Mouse (Mus musculus): ENCODE measurements at regions not wholly inside any gene's neighbourhood (a gene's known extent, or its start where the extent isn't known, plus 50 kb on each side); places are given as distances from the start of the nearest gene placed in this dataset.

DNA sequence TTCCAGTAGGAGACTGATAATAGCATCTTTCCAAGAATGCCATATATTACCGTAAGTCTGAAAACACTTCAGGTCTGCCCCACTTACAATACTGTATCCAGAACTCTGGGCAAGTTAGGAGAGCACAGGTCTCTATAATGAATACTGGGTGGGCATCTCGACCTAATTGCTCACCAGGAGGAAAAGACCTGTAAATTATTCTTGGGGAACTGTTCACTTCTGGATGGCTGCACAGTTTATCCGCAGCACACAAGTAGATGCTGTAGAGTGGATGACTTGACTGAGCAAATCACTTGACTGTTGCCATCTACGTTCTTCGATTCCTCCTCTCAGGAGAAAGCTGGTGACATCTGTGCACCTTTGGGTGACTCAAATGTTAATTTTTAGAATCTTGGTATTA lies 159.8 kb downstream of the Rpl36a-ps1 start:
- DNase-seq (ENCODE audit: low spot score), result no peak

DNA sequence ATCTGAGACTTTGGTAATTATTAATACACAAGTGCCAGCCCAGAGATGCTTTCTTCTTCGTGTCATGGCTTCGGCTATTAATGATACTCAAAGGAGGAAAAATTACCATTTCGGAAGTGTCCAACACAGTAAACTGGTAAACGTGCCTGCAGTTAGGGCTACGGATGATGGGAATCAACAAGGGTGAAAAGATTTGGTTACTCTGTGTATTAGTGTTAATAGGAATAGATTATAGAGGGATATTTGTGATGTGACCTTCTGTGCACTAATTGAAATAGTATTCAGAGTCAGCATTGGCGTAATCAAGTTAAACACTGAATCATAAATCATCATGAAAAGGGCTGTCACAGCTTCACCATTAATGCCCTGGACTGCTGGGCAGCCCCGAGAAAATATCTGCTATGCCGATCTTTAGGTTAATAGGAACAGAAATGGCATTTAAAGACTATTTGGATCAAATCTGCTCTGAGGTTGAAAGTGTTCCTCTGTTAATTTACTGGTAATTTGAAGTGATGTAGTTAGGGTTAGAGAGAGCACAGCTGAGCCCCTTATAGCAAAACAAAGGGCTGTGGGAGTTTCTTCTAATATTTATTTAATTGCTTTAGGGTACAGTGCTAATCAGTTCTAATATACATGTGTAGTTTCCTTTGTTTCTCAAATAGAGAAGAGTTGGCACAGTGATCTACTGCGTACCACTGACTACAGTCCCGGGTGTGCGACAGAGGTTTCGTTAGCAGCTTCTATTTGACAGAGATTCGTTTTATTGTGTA lies 160.7 kb downstream of the Rpl36a-ps1 start:
- DNase-seq (ENCODE audit: low spot score), result no peak

DNA sequence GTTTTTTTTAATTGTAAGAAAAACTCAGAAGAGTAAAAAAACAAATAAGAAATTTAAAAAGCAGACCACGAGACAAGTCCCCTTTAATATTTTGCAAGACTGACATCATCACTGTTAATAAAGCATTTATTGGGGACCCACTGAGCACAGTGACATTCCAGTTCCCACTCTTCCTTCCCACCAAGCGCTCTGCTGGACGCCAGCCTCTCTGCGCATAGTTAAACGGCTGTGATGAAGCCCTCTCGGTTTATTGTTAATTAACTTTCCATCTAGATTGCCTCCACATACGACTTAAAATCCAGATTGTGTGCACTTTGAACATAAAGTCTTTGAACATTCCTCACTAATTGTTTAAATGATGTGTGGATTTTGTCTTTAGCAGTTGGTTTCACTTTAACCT lies 161.7 kb downstream of the Rpl36a-ps1 start:
- no peak for DNase-seq (ENCODE audit: low spot score)

DNA sequence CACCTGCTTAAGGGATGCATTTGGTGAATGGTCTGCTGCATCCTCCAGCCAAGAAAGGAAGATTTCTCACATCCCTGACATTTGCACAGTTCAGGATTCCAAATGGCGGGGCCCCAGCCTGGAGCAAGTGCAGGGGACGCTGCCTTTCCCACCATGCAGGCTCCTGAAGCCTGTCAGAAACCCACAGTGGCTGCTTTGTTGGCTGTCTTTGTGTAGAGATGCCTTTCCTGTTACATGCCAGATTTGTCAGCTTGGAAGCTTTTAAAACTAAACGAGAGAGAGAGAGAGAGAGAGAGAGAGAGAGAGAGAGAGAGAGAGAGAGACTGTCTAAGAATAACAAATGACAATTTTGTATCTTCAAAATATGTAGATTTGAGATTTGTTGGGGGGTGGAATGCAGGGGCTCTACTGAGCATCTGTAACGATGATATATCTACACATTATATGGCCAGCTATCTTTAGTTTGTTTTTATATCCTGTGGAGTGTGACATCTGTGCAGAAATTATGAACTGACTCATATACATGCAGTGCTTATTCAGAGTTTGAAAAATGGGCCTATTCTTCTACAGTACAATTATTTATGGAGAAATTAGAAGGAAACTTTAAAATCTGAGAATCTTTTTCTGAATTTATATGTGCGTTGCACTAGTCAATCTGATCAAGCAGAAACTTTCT lies 164.0 kb downstream of the Rpl36a-ps1 start:
- DNase-seq (ENCODE audit: low spot score), result no peak

DNA sequence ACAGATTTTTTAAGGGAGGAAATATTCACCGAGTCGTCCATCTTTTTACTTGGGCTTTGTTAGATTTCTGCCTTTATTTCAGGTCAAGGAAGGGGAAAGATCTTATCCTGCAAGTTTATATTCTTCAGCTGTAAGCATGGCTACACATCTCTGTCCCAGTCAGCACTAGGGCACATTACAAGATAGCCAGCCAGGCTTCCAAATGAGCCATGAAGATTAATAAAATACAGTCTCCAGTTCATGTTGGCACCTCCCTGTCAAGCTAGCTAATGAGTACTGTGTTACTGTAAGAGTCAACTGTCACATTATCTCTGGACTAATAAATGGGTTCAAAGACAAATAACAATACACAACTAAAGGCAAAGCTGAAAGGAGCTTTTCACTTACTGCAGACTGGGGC lies 166.6 kb downstream of the Rpl36a-ps1 start:
- DNase-seq (ENCODE audit: low spot score), result no peak

DNA sequence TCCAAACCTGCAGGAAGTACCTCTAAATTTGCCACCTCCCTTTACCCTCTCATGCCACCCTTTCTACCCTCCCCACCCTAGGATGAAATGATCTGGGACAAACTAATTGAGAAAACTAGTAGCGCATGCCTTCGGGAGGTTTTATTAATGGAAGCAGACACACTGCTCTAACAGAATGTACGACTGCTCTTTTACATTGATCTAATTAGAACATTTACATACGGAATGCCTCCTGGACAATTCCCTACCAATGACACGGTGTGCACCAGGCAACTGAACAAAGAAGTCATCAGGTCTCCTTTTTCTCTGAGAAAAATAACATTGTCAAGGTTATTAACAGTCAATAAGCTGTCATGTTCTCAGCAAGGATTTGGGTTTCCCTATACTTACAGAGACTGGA lies 180.5 kb downstream of the Rpl36a-ps1 start:
- no peak for DNase-seq (ENCODE audit: low spot score)

DNA sequence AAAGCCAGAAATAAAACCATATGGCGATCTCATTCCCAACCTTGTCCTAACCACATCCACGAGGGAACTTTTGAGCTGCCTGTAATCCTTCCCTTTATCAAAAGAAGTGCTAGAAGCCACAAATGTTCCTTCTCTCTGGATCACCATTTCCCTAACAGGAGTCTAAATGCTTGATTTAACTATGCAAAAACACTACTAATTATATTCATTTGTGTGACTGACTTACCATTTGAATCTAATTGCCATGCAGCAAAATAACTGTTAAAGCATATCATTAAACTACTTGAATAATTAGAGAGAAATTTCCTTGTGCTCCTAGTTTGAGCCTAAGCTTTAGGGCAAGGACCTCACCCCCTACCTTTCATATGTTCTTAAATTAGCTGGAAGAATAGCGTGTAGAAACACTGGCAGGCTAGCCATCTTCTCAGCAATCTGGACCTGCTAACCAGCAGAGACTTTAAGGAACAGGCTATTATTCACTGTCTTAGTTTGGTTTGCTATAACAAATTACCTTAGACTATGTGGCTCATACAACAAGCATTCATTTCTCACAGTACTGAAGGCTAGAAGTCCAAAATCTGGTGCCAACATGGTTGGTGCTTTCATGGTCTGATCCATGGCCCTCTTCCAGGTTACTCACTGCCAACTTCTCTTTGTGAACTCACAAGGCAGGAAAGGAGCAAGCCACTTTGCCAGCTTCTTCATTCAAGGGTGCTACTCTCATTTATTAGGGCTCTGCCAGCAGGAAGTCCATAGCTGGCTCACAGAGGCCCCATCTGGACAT lies 183.7 kb downstream of the Rpl36a-ps1 start:
- no peak for DNase-seq (ENCODE audit: low spot score)

DNA sequence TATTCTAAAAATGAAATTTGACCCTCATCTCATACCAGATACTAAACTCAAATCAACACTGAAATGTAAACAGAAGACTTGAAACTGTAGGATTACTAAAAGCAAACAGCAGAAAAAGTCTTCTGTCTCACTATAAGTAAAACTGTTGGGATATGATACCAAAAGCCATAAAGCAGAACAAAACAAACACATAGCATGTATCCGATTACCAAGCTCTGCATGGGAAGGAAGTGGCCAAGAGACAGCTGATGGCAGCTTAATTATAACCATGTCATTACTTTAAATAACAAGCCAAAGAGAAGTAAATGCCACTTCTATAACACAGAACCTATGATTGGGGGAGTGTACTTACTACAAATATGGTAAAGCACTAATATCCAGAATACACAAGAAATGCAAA lies 186.0 kb downstream of the Rpl36a-ps1 start:
- no peak for DNase-seq (ENCODE audit: low spot score)

DNA sequence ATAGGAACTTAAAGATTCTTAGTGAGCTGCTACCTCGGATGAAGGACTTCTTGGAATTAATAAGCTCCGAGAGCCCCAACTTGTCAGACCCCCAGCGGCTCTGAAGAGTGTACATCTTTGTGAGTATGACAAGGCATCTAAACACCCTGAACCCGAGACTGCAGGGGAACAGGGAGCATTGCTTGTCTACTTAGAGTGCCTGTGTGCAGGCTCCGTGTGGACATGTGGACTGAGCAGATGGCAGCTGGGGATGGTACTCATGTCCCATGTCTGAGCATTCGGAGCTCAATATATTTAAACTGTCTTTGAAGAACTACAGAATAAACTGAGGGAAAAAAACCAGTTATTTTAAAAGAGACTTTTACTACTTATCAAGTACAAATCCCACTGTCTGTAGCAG lies 189.1 kb downstream of the Rpl36a-ps1 start:
- no peak for DNase-seq (ENCODE audit: low spot score)

DNA sequence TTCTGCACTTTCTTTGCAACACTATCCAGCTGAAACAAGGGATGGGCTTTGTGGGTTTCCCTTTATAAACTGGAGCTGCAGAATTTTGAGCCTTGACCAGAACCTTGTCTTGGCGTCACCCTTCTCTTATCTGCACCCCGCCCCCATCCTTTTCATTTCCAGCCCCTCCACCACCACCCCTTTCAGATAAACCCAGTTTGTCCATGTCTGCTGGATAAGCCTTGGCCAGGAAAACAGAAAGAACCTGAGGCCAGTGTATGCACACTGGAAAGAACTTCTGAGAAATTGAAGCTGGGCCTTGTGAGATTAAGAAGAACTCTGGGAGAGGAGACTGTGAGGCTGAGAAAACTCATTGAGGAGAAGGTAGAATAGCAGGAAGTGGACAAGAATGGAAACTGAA lies 192.8 kb downstream of the Rpl36a-ps1 start:
- no peak for DNase-seq (ENCODE audit: low spot score)

DNA sequence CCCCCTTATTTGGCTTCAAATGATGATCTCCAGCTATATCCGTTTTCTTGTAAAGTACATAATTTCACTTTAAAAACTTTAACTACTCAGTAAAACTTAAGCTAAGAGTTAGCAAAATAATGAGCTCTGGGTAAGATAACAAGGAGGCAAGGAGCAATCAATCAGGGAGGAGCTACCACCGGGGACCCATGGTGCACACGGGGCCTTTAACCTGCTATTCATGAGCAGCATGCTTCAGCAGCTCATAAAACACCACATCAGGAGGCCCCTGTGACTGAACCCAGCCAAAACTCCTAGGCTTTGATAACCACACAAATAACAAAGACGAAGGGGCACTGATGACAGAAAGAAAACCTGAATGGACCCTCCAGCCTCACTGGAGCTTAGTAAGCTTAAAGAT lies 202.1 kb downstream of the Rpl36a-ps1 start:
- DNase-seq (ENCODE audit: low spot score), result no peak

DNA sequence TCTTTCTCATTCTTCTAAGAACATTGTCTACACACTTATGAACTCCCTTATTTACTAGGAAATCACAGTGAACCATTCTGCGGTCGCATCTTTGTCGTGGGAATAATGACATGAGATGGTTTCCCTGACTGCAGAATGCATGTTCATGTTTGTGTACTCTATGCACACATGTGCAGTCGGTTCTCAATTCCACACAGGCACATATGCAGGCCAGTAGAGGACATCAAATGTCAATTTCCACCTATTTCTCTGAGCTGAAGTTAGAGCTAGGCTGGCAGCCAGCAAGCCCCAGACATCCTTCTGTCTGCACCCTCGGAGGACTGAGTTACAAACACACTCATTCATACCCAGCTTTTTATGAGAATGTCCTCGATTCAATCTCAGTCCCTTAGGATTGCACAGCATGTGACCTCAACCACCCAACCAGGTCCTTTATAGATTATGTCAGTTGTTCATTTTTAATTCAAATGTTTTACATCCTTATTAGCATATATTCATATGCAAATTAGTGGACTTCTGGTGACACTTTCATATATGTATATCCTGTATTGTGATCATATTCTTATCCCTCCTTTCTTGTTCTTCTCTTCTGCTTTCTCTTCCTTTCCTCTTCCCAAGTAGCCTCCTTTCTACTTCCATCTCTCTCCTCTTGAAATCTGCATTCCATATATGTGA lies 202.7 kb downstream of the Rpl36a-ps1 start:
- DNase-seq (ENCODE audit: low spot score), result no peak

DNA sequence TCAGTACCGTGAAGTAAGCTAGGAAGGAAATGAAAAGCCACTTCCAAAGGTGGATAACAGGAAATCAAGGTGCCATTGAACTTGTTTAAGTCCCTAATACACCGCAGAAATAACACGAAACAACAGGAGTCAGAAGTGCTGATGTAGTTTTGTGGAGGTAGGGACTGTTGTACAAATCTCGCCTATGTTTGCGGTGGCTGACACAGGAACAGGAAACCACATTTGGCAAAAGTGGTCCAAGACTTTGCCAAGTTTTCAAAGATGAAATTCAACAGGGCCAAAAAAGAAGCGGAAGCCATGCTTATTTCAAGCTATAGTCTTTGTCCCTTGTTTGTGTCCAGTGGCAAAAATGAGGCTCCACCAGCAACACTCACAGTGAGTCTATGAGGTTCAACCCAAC lies 204.3 kb downstream of the Rpl36a-ps1 start:
- DNase-seq (ENCODE audit: low spot score), result no peak

DNA sequence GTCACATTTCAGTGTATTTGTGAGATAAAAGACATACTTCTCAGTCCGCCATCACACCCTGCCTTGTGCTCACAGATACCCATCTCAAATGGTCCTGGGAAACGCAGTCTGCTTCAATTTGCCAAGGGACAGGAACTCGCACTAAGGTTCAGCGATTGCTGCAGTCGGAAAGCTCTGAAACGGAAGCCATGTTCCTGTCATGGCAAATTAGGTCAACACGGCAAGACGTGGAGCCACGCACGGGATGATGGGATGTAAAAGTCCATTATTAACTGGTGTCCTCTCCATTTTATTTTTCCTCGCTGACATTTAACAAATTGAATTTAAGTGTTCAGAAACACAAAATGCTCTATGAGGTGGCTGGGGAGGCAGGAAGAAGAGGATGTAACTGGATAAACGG lies 212.4 kb downstream of the Rpl36a-ps1 start:
- no peak for DNase-seq (ENCODE audit: low spot score)

DNA sequence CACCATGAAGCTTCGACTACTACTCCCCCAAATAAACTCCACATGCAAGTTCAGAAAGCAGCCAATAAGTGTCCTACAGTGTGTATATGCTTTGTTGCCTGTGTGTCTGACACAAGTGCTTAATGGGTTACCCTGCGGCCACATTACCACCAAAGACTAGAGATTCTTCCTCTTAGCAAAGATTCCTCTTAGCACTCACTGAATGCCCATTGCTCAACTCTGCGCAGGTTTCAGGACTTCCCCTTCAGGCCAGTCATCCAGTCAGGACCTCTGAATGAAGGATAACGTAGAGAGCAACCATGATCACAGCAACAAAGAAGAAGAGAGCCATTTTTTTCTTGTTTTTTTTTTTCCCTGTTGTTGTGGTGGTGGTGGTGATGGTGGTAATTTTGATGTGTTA lies 222.0 kb downstream of the Rpl36a-ps1 start:
- DNase-seq (ENCODE audit: low spot score), result no peak

DNA sequence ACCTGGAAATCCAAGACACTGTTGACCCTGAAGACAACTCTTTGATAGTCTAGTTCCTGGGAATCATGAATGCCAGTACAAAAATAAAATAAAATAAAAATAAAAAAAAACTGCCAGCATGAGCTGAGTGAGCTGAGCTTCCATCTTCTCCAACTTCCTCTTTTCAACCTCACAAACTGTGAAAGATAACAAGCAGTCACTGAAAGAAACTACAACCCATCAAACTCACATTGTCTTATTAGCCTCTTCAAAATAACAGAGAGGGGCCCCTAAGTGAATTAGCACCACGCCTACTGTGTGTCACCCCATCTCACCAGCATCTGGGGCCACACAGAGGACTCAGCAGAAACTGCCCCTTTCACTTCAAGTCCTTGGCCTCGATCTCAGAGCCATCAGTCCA lies 225.3 kb downstream of the Rpl36a-ps1 start:
- DNase-seq (ENCODE audit: low spot score), result no peak

DNA sequence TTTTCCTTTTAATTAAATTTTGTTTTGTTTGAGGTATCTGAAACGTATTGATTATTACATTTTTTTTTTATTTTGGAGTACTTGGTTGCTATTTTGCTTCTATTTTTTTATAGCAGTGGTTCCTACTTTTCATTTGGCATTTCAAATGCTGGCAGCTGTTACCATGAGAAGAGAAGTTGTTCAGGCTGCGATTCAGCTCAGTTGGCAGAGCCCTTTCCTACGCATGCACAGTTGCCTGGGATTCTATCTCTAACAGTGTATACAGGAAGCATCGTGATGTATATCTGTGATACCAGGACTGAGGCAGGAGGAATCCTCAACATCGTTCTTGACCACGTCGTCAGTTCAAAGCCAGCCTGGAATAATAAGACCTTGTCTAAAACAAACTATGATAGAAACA lies 226.6 kb downstream of the Rpl36a-ps1 start:
- DNase-seq (ENCODE audit: low spot score), result no peak

DNA sequence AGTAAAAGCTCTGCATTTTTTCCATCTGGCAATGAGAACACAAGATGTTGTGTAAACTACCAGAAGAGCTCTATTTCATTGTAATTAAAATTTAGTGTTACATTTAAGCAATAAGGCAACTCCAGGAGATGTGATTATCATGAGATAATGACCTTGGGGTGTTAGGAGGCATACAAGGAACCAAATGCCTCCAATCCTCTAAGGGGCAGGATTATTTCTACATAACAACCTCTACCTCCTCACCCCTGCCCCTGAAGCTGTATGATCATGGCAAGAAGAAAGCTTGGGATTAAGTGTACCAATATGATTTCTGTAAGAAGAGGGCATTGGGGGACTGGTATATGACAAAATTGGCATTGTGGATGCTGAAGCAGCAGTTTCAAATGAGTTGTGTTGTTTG lies 228.8 kb downstream of the Rpl36a-ps1 start:
- no peak for DNase-seq (ENCODE audit: low spot score)

DNA sequence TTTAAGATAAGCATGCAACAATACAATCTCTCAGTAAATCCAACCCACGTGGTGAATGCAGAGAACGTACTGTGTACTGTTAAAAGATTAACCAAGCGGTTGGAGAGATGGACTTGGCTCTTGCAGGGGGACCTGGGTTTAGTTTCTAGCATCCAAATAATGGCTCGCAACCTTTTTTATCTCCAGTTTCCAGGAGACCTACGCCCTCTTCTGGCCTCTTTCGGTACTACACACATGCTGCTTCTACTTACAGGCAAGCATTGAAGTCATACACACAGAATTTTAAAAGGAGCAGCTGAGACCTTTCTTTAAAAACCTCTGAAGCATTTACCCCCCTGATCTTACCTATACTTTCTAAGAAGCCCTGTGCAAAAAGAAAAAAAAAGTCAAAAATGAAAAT lies 243.4 kb downstream of the Rpl36a-ps1 start:
- no peak for DNase-seq (ENCODE audit: low spot score)

DNA sequence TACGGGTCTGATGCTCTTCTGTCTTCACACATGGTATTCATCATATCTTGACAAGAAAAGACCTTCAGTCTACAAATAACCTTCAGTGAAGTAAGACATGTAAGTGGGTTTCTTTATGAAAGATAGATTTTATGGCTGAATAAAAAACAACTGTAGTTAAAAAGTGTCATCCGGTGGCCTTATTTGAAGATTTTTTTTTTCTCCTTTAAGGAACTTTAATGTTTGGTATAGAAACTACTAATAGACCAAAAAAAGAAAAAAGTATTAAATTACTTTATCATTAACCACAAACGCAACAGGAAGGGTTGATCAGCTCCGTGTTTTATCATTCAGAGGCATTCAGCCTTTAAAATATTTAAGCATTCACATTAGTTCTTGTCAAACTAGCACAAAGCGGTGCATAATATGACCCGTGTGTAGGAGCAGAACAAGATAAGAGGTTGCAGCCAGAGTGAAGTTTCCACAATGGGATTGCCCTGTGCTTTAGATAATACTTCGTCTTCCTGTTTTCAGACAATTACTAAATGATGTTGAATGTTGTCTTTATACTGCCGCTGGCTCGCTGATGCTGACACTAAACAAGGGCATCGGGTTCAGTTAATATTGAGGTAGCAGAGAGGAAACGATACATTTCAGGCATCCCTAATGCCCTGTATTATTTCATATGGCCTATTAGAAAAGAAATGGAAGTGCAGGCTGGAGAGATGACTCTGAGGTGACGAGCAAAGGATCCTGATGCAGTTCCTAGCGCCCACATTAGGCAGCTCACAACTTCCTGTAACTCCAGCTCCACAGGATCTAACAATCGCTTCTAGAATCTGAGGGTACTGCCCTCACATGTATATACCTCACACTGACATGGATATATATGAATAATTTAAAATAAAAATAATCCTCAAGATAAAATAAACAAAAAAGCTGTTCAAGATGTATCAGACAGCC lies 244.8 kb downstream of the Rpl36a-ps1 start:
- DNase-seq (ENCODE audit: low spot score), result no peak

DNA sequence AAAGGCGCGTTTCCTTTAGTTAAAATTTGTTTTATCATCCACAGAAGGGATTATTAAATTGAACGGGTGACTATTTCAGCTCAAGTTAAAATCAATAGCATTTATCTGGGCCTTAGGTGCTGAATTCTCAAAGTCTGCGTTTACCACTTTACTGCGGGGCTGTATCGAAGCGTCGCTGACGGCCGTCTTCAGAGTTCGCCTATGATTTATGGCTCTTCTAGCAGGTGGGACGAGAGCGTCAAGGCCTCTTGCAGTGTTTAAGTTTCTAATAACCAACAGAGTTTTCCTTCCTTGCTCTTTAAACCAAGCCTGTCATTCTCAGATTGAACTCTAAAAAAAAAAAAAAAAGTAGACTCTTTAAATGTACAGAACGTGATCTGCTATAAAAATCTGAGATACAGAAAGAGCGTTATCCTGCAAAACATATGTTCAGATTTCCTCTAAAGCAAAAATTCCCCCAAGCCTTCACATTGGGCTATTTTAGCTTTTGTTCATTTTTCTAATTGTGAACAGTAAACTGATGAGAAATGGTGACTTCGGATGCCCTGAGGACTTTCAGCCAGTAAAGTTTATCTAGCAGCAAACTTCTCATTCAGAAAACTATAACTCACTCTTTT lies 246.9 kb downstream of the Rpl36a-ps1 start:
- DNase-seq (ENCODE audit: low spot score), result no peak
